In the genomic region with DNA sequence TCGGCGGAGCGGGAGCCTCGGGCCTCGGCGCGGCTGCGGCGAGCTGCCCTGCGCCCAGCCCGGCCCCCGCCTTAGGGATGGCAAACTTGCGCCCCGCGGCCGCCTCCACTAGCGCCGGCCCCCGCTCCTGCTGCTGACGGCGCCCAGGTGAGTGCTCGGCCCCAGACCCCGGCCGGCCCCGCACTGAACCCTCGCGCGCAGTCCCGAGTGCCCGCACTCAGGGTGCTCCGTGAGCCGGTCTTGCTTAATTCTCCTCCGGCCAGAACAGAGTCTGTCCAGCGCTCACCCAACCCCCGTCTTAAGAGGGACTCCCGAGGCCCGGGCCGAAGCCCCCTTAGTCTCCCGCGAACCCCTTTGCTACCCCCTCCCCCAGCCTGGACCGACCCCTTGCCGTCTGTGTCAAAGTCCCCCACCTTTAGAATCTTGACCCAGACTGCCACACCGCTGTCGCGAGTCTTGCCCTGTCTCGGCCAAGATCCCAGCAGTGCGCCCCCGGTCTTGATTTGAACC, we compare ENCODE assay signal across 8 mouse cellular contexts. TPM values are rescaled to one million over a fixed set of nuclear protein-coding genes. Genes with fewer than 3 reads are reported as not detected.
A peak's percentile ranks its signal among the peaks of the same experiment; 100 is the strongest.
DNase-seq lines count a peak whose midpoint lies in the region; ATAC-seq and TF ChIP-seq lines count a peak whose summit lies in the region.

No protein-coding gene starts in this region.

- WGBS in embryonic facial prominence, embryonic 10.5 days: under 1% methylated on average over 47 of the region's 48 CpGs
- WGBS in heart, postnatal 0 days: under 1% methylated on average over 45 of the region's 48 CpGs
- under 1% methylated on average over 27 of the region's 48 CpGs for WGBS in midbrain, embryonic 11.5 days

- H3K4me3 ChIP-seq in embryonic facial prominence, embryonic 10.5 days: peak overlapping the region; percentile 73
- peak overlapping the region; percentile 63 for H3K4me3 ChIP-seq in heart, postnatal 0 days (ENCODE audit: low read depth, low read length)
- peak overlapping the region; percentile 69 for H3K4me3 ChIP-seq in midbrain, embryonic 11.5 days (ENCODE audit: low read depth, low read length)

- H3K36me3 ChIP-seq in embryonic facial prominence, embryonic 10.5 days (replicated peaks): no peaks in the 10 kb centered on the region
- no peaks in the 10 kb centered on the region for H3K36me3 ChIP-seq in heart, postnatal 0 days (replicated peaks; ENCODE audit: control insufficient read depth, insufficient read depth, low read length)
- no peaks in the 10 kb centered on the region for H3K36me3 ChIP-seq in midbrain, embryonic 11.5 days (ENCODE audit: control insufficient read depth, insufficient read depth, low read length)

- H3K4me1 ChIP-seq in embryonic facial prominence, embryonic 10.5 days: peaks cover 78% of the 10 kb centered on the region
- peaks cover 29% of the 10 kb centered on the region for H3K4me1 ChIP-seq in heart, postnatal 0 days (ENCODE audit: control insufficient read depth, insufficient read depth)
- H3K4me1 ChIP-seq in midbrain, embryonic 11.5 days (ENCODE audit: control insufficient read depth, insufficient read depth, low read length): peaks cover 50% of the 10 kb centered on the region

- 0 out of 2 replicates have a peak, but pooled peaks have one; percentile 18 for ATAC-seq in heart, postnatal 0 days (ENCODE audit: insufficient read depth, low read depth)
- ATAC-seq in midbrain, embryonic 11.5 days (ENCODE audit: low FRiP score): peak; percentile 10; the same call in 1 of the 2 replicates
- no peak for ATAC-seq in inflammation-experienced regulatory T-cells, adult 6 months

- no peaks in the 10 kb centered on the region for H3K9me3 ChIP-seq in embryonic facial prominence, embryonic 10.5 days
- no peaks in the 10 kb centered on the region for H3K9me3 ChIP-seq in heart, postnatal 0 days (replicated peaks; ENCODE audit: control insufficient read depth, low read length)
- no peaks in the 10 kb centered on the region for H3K9me3 ChIP-seq in midbrain, embryonic 11.5 days (ENCODE audit: control insufficient read depth, low read length)

- H3K9ac ChIP-seq in heart, postnatal 0 days (replicated peaks; ENCODE audit: low read depth, low read length): peak overlapping the region; percentile 48
- H3K9ac ChIP-seq in midbrain, embryonic 11.5 days (ENCODE audit: low read length): peak overlapping the region; percentile 76

- peak; percentile 39 for DNase-seq in kidney, postnatal 10 days
- DNase-seq in kidney, postnatal 36 days: no peak
- DNase-seq in embryonic facial prominence, embryonic 10.5 days (ENCODE audit: low spot score): peak; percentile 66
- DNase-seq in heart, postnatal 0 days (ENCODE audit: low spot score): no peak
- peak; percentile 95 for DNase-seq in midbrain, embryonic 11.5 days (ENCODE audit: low spot score, missing footprints)
- DNase-seq in frontal cortex, postnatal 36 days (ENCODE audit: low spot score in 2 of 2): no peak
- DNase-seq in ovary, postnatal 10 days (ENCODE audit: low spot score): no peak

- H3K4me2 ChIP-seq in heart, postnatal 0 days (ENCODE audit: low read depth, low read length): peak overlapping the region; percentile 99
- H3K4me2 ChIP-seq in midbrain, embryonic 11.5 days: peak overlapping the region; percentile 98

- H3K27me3 ChIP-seq in embryonic facial prominence, embryonic 10.5 days (replicated peaks; ENCODE audit: low read depth, poor library complexity, severe bottlenecking): peaks cover 96% of the 10 kb centered on the region
- H3K27me3 ChIP-seq in heart, postnatal 0 days (ENCODE audit: control insufficient read depth, insufficient read depth, low read length): peaks cover 79% of the 10 kb centered on the region
- H3K27me3 ChIP-seq in midbrain, embryonic 11.5 days (ENCODE audit: control insufficient read depth, insufficient read depth, low read length): peaks cover 28% of the 10 kb centered on the region

- TF ChIP-seq CTCF in heart, postnatal 0 days (IDR thresholded peaks at IDR 0.05; ENCODE audit: low read depth): no peak

- H3K27ac ChIP-seq in embryonic facial prominence, embryonic 10.5 days (replicated peaks): peak overlapping the region; percentile 74
- H3K27ac ChIP-seq in heart, postnatal 0 days (ENCODE audit: low read depth): no peak overlapping the region
- H3K27ac ChIP-seq in midbrain, embryonic 11.5 days (ENCODE audit: low read depth, low read length): no peak overlapping the region

- TF ChIP-seq EP300 in heart, postnatal 0 days (IDR thresholded peaks at IDR 0.05; ENCODE audit: low read depth): no peak

RNA-seq across cellular contexts. Expression of a gene that starts 0.5 kb away (rescaled TPM):
- polyA plus RNA-seq in embryonic facial prominence, embryonic 10.5 days (2016; fragmentation: Nextera tagmentation; extraction: Ambion mirVana): 1.1 and 1.2 TPM in 2 replicates
- 7.3 and 10.6 TPM in 2 replicates for total RNA-seq in heart, postnatal 0 days (2014; rRNA removed; ENCODE audit: low replicate concordance)
- polyA plus RNA-seq in heart, postnatal 0 days (2015; fragmentation: Nextera tagmentation; extraction: Ambion mirVana): 0.48 and 0.59 TPM in 2 replicates
- polyA plus RNA-seq in midbrain, embryonic 11.5 days (2014; fragmentation: Nextera tagmentation; extraction: Ambion mirVana): 2.3 and 3.0 TPM in 2 replicates
- polyA plus RNA-seq in inflammation-experienced regulatory T-cells, adult 6 months (2017; shearing (Covaris generic)): 1 to 10 TPM in 1 of 3 experiments, under 1 TPM in 1, not detected in 1; 0.58 to 1.2 TPM

RNA-seq across cellular contexts. Expression of a gene that starts 56.2 kb away (rescaled TPM):
- not detected in 2 replicates for polyA plus RNA-seq in embryonic facial prominence, embryonic 10.5 days (2016; fragmentation: Nextera tagmentation; extraction: Ambion mirVana)
- total RNA-seq in heart, postnatal 0 days (2014; rRNA removed; ENCODE audit: low replicate concordance): 0.70 TPM in 1 of 2 replicates, not detected in the other
- 0.04 and 0.05 TPM in 2 replicates for polyA plus RNA-seq in heart, postnatal 0 days (2015; fragmentation: Nextera tagmentation; extraction: Ambion mirVana)
- polyA plus RNA-seq in midbrain, embryonic 11.5 days (2014; fragmentation: Nextera tagmentation; extraction: Ambion mirVana): not detected in 2 replicates
- polyA plus RNA-seq in inflammation-experienced regulatory T-cells, adult 6 months (2017; shearing (Covaris generic)): not detected

Comparison
In these comparisons a context has a peak if more than half of its experiments do, and no peak if none do; other contexts are left out.
1. DNase-seq: peak in kidney, postnatal 10 days (single experiment), embryonic facial prominence, embryonic 10.5 days (single experiment) and midbrain, embryonic 11.5 days (single experiment); none in kidney, postnatal 36 days (0 of 2), heart, postnatal 0 days (single experiment), frontal cortex, postnatal 36 days (0 of 2) and ovary, postnatal 10 days (single experiment).
2. Peak in every context shown above with its lines, with median percentiles within 50 percentile points of each other: H3K4me3 ChIP-seq.